Mouse (Mus musculus): ENCODE data around the gene Tsga10. TPM values are rescaled to one million over a fixed set of nuclear protein-coding genes. Genes with fewer than 3 reads are reported as not detected.
A peak's percentile ranks its signal among the peaks of the same experiment; 100 is the strongest.

Tsga10 gene
- polyA plus RNA-seq, 1 experiment from 2014 or later: 5.0 TPM

- H3K27me3 ChIP-seq (replicated peaks; ENCODE audit: insufficient read depth, low read length): no peaks in the 10 kb centered on the region
- H3K4me3 ChIP-seq (ENCODE audit: low read depth, low read length): no peak overlapping the region
- no peak for DNase-seq (ENCODE audit: low spot score)
- ATAC-seq: no peak
- no peaks in the 10 kb centered on the region for H3K36me3 ChIP-seq (ENCODE audit: insufficient read depth, low read length)
- H3K9me3 ChIP-seq (ENCODE audit: low read length): no peaks in the 10 kb centered on the region
- TF ChIP-seq EP300 (IDR thresholded peaks at IDR 0.05): no peak
- TF ChIP-seq CTCF (IDR thresholded peaks at IDR 0.05): no peak
- H3K27ac ChIP-seq (ENCODE audit: low read length): no peak overlapping the region
- no peak overlapping the region for H3K4me2 ChIP-seq (replicated peaks; ENCODE audit: low read depth, low read length)
- H3K9ac ChIP-seq (replicated peaks; ENCODE audit: low read depth): no peak overlapping the region
- no peaks in the 10 kb centered on the region for H3K4me1 ChIP-seq (ENCODE audit: insufficient read depth, low read depth, low read length)
- WGBS: 49% methylated on average over 10 of the region's 10 CpGs
Observed at GRCm38 (mm10) chr1:37728053-37728452, 138.2 kb downstream of the Tsga10 start.

- WGBS: 88% methylated on average over 8 of the region's 8 CpGs
- no peak overlapping the region for H3K27ac ChIP-seq (ENCODE audit: low read length)
- no peaks in the 10 kb centered on the region for H3K9me3 ChIP-seq (ENCODE audit: low read length)
- no peaks in the 10 kb centered on the region for H3K27me3 ChIP-seq (replicated peaks; ENCODE audit: insufficient read depth, low read length)
- no peak overlapping the region for H3K4me2 ChIP-seq (replicated peaks; ENCODE audit: low read depth, low read length)
- no peak overlapping the region for H3K9ac ChIP-seq (replicated peaks; ENCODE audit: low read depth)
- DNase-seq (ENCODE audit: low spot score) (no peak), ATAC-seq (no peak)
- no peak for TF ChIP-seq EP300 (IDR thresholded peaks at IDR 0.05)
- no peak for TF ChIP-seq CTCF (IDR thresholded peaks at IDR 0.05)
- H3K4me3 ChIP-seq (ENCODE audit: low read depth, low read length): no peak overlapping the region
- no peaks in the 10 kb centered on the region for H3K36me3 ChIP-seq (ENCODE audit: insufficient read depth, low read length)
- H3K4me1 ChIP-seq (ENCODE audit: insufficient read depth, low read depth, low read length): no peaks in the 10 kb centered on the region
Observed at GRCm38 (mm10) chr1:37727186-37727585, 139.0 kb downstream of the Tsga10 start.

GRCm38 (mm10) chr1:37726426-37726825, 139.8 kb downstream of the Tsga10 start:
- Histone ChIP-seq H3K9me3 (ENCODE audit: low read length) (no peaks in the 10 kb centered on the region), H3K27ac (ENCODE audit: low read length) (no peak overlapping the region), H3K4me3 (ENCODE audit: low read depth, low read length) (no peak overlapping the region), H3K9ac (replicated peaks; ENCODE audit: low read depth) (no peak overlapping the region), H3K4me1 (ENCODE audit: insufficient read depth, low read depth, low read length) (no peaks in the 10 kb centered on the region), H3K36me3 (ENCODE audit: insufficient read depth, low read length) (no peaks in the 10 kb centered on the region), H3K4me2 (replicated peaks; ENCODE audit: low read depth, low read length) (no peak overlapping the region), H3K27me3 (replicated peaks; ENCODE audit: insufficient read depth, low read length) (no peaks in the 10 kb centered on the region)
- DNase-seq (ENCODE audit: low spot score) (no peak), ATAC-seq (no peak)
- TF ChIP-seq EP300 (IDR thresholded peaks at IDR 0.05) (no peak), CTCF (IDR thresholded peaks at IDR 0.05) (no peak)
- 55% methylated on average over 8 of the region's 8 CpGs for WGBS

DNA sequence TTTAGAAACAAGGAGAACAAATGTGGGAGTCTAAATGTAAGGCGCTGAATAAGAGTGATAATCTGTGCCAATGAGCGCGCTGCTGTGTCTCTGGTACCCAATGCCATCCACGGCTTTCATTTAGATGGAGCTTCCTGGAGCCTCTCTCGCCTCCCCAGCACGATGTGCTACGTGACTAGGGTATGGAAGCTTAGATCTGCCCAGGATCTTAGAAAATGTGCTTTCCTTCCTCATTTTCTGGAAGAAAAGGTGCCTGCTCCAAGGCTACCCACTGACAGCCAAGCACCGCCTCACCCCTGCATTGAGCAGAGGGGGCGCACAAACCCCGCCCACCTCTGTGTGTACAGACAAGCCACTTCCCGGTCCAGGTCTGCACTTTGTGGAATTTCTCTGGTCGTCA, 140.3 kb downstream of the Tsga10 start:
- Histone ChIP-seq H3K9ac (replicated peaks; ENCODE audit: low read depth) (no peak overlapping the region), H3K27ac (ENCODE audit: low read length) (no peak overlapping the region), H3K36me3 (ENCODE audit: insufficient read depth, low read length) (no peaks in the 10 kb centered on the region), H3K4me2 (replicated peaks; ENCODE audit: low read depth, low read length) (no peak overlapping the region), H3K4me3 (ENCODE audit: low read depth, low read length) (no peak overlapping the region), H3K27me3 (replicated peaks; ENCODE audit: insufficient read depth, low read length) (no peaks in the 10 kb centered on the region), H3K9me3 (ENCODE audit: low read length) (no peaks in the 10 kb centered on the region), H3K4me1 (ENCODE audit: insufficient read depth, low read depth, low read length) (no peaks in the 10 kb centered on the region)
- TF ChIP-seq EP300 (IDR thresholded peaks at IDR 0.05) (no peak), CTCF (IDR thresholded peaks at IDR 0.05) (no peak)
- no peak for ATAC-seq
- DNase-seq (ENCODE audit: low spot score): no peak
- WGBS: 57% methylated on average over 12 of the region's 12 CpGs

DNA sequence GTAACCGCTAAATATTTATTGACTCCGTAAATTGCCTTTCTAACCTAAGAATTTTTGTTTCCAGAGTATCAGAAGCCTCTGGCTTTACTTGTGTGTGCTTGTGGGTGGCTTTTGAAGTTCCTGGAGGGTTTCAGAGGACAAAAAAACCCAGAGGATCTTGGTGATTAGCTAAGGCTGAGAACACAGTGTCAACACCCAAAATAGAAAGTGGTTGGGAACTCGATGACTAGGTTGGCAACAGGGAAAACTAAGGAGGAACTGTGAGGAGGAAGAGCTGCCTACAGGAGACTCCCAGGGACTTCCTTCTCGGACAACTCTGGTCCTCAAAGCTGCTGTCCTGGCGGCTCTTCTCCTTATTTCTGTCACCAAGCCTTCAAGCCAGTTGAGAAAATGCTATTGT, 145.1 kb downstream of the Tsga10 start:
- DNase-seq (ENCODE audit: low spot score) (no peak), ATAC-seq (no peak)
- 61% methylated on average over 5 of the region's 5 CpGs for WGBS
- H3K9ac ChIP-seq (replicated peaks; ENCODE audit: low read depth): no peak overlapping the region
- H3K36me3 ChIP-seq (ENCODE audit: insufficient read depth, low read length): no peaks in the 10 kb centered on the region
- H3K27ac ChIP-seq (ENCODE audit: low read length): no peak overlapping the region
- TF ChIP-seq EP300 (IDR thresholded peaks at IDR 0.05): no peak
- no peak for TF ChIP-seq CTCF (IDR thresholded peaks at IDR 0.05)
- H3K9me3 ChIP-seq (ENCODE audit: low read length): no peaks in the 10 kb centered on the region
- H3K4me1 ChIP-seq (ENCODE audit: insufficient read depth, low read depth, low read length): no peaks in the 10 kb centered on the region
- H3K27me3 ChIP-seq (replicated peaks; ENCODE audit: insufficient read depth, low read length): 0 out of 2 replicates have a peak, but pooled peaks cover 2% of the 10 kb centered on the region
- H3K4me3 ChIP-seq (ENCODE audit: low read depth, low read length): no peak overlapping the region
- no peak overlapping the region for H3K4me2 ChIP-seq (replicated peaks; ENCODE audit: low read depth, low read length)

DNA sequence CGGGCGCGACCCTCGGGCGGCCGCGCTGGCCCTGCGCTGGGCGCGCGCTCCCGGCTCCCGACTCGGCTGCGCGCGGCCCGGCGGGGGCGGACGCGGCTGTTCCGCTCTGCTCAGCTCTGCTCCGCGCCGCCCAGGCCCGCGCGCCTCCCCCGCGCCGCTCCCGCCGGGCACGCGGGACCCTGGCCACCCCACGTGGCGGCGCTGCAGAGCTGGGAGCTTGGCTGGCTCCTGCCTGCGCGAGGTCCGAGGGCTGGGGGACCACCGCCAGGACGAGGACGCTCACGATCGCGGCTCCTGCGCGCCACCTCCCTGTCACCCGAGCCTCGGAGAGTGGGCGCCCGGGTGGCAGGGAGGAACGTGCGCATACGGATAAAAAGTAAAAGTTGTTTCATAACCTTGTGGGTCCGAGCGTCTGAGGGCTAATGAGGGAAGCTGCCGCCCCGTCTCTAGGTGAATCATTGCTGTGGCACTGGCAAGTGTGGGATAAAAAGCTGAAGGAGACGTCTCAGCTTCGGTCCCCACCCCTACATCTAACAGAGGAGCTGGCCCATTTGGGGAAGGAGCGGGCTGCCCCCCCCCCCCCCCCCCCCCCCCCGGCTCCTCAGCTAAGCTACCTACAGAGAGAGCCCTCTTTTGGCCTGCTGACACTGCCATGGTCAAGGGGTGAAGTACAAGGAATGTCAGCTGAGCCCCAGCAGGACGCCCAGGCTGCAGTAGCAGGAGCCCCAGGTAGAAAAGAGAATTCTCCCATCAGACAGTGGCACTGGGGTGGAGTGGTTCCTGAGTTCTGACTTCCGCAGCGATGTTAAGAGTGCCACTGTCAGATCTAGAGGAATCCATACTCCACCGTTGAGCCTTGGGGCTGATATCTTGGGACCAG, 146.2 kb downstream of the Tsga10 start, which contains the start of gene 2010300C02Rik:
Gene 2010300C02Rik (minus strand): TSS at position 325 of the 880 bp plus-strand sequence.
- H3K27ac ChIP-seq (ENCODE audit: low read length): peak within 1 kb of the TSS; percentile 84
- H3K4me2 ChIP-seq (replicated peaks; ENCODE audit: low read depth, low read length): peak within 1 kb of the TSS; percentile 97
- no peaks in the 10 kb centered on the region for H3K9me3 ChIP-seq (ENCODE audit: low read length)
- DNase-seq (ENCODE audit: low spot score): peak; percentile 66
- peak; percentile 91 for ATAC-seq
- TF ChIP-seq EP300 (IDR thresholded peaks at IDR 0.05) (no peak), CTCF (IDR thresholded peaks at IDR 0.05) (peak; percentile 63)
- peak within 1 kb of the TSS; percentile 62 for H3K4me3 ChIP-seq (ENCODE audit: low read depth, low read length)
- under 1% methylated on average over 39 of the region's 69 CpGs for WGBS
- no peaks in the 10 kb centered on the region for H3K36me3 ChIP-seq (ENCODE audit: insufficient read depth, low read length)
- H3K4me1 ChIP-seq (ENCODE audit: insufficient read depth, low read depth, low read length): no peaks in the 10 kb centered on the region
- H3K27me3 ChIP-seq (replicated peaks; ENCODE audit: insufficient read depth, low read length): 0 out of 2 replicates have a peak, but pooled peaks cover 2% of the 10 kb centered on the region
- peak within 1 kb of the TSS; percentile 56 for H3K9ac ChIP-seq (replicated peaks; ENCODE audit: low read depth)

Data from lung, postnatal 0 days (tissue).